Mouse (Mus musculus): ENCODE results near the gene Prss16. TPM values are rescaled to one million over a fixed set of nuclear protein-coding genes. Genes with fewer than 3 reads are reported as not detected.

The Prss16 gene
- 0.37 and 0.98 TPM in 2 replicates for polyA plus RNA-seq (2011; ENCODE audit: insufficient read length, low read depth, missing spikeins)

DNA sequence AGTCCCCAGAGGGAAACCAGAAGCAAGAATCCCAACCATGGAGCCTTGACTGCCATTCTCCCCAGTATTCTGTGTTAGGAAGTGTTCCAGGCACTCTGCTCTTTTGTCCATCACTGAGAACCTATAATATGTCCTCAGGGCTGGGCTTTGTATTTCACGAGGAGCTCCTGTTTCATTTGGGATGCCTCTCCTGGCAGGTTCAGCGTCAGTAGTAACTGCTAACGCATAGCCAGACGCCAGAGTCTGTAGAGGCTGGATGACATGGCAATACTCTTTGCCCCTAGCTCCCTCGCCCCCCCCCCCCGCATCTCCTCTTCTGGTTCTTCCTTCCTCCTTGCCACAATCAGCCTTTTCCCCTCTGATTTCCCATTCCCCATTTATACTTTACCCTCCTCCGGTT, at the start of gene Prss16:
Prss16 (minus strand) TSS at position 101 of the 400 bp plus-strand sequence.
- TF ChIP-seq POLR2A (IDR thresholded peaks at IDR 0.05; ENCODE audit: low read depth, low read length) (no peak), CTCF (IDR thresholded peaks at IDR 0.05; ENCODE audit: borderline replicate concordance, insufficient read depth, low read length) (no peak)
- peaks cover 3% of the 10 kb centered on the region; the same call in 1 of the 2 replicates for H3K4me1 ChIP-seq (ENCODE audit: control insufficient read depth, insufficient read depth, low read length)
- H3K27ac ChIP-seq (ENCODE audit: insufficient read depth, low read length): no peak within 1 kb of the TSS
- H3K4me3 ChIP-seq (ENCODE audit: insufficient read depth, low read length): no peak within 1 kb of the TSS

DNA sequence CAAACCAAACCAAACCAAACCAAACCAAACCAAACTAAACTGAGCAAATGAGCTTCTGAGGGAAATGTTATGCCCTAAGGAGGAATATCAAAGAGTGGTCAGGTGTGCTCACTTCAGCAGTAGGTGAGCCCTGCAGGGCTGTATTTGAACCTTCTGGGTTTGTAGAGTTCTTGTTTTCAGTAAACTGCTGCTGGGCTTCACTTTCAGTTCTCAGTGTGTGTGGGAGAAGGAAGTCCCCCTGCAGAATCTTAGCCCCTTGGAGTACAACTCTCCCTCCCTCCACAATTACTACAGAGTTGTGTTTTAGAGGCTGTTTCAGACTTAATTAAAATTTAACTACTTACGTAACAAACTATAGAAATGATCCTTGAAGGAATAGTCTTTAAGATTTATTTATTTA, 44.2 kb upstream of the Prss16 start:
- TF ChIP-seq POLR2A (IDR thresholded peaks at IDR 0.05; ENCODE audit: low read depth, low read length) (no peak), CTCF (IDR thresholded peaks at IDR 0.05; ENCODE audit: borderline replicate concordance, insufficient read depth, low read length) (no peak)
- H3K27ac ChIP-seq (ENCODE audit: insufficient read depth, low read length): no peak overlapping the region

GRCm38 (mm10) chr13:22051523-22051859, 41.9 kb upstream of the Prss16 start:
- Histone ChIP-seq H3K4me3 (ENCODE audit: insufficient read depth, low read length) (peak overlapping the region; percentile 64), H3K4me1 (ENCODE audit: control insufficient read depth, insufficient read depth, low read length) (no peaks in the 10 kb centered on the region), H3K27ac (ENCODE audit: insufficient read depth, low read length) (no peak overlapping the region; the same call in 1 of the 2 replicates)
- TF ChIP-seq CTCF (IDR thresholded peaks at IDR 0.05; ENCODE audit: borderline replicate concordance, insufficient read depth, low read length) (no peak), POLR2A (IDR thresholded peaks at IDR 0.05; ENCODE audit: low read depth, low read length) (no peak)

More for the DNA sequence above, 44.2 kb upstream of the Prss16 start:
- Histone ChIP-seq H3K4me3 (ENCODE audit: insufficient read depth, low read length) (no peak overlapping the region), H3K4me1 (ENCODE audit: control insufficient read depth, insufficient read depth, low read length) (no peaks in the 10 kb centered on the region)

GRCm38 (mm10) chr13:22050591-22051522, 41.3 kb upstream of the Prss16 start:
- TF ChIP-seq CTCF (IDR thresholded peaks at IDR 0.05; ENCODE audit: borderline replicate concordance, insufficient read depth, low read length): peak; percentile 67
- TF ChIP-seq POLR2A (IDR thresholded peaks at IDR 0.05; ENCODE audit: low read depth, low read length): peak; percentile 77
- Histone ChIP-seq H3K4me3 (ENCODE audit: insufficient read depth, low read length) (peak overlapping the region; percentile 64), H3K4me1 (ENCODE audit: control insufficient read depth, insufficient read depth, low read length) (no peaks in the 10 kb centered on the region), H3K27ac (ENCODE audit: insufficient read depth, low read length) (peak overlapping the region; percentile 74)

DNA sequence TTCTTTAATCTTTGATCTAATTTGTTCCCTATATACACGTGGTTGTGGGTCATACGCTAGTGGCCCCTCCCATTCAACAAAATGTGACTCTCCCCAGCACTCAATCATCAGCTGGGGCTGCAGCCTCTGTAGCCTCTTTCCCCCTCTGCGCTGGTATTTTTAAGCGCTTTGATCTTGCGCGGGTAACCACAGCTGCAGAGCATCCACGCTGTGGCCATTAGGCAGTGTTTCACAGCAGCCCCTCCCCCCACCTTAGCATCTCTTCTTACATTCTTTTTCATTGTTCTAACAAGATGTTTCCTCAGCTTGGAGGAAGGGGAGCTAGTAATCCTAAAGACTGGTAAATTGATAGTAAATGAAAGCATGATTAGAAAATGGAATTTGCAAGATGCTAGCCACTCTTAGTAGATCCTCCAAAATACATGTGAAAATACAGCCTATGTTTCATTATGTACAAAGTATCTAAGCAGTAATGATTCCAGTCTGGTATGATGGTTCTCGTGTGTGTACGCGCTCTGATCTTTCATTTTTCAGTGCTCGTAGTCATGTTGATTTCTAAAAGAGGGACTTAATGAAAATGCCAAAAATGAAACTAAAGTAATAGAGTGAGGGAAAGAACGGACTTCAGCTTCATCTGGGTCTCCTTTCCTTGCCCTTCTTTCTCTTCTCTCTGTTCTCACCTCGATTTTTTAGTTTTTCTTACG, 40.3 kb upstream of the Prss16 start:
- Histone ChIP-seq H3K27ac (ENCODE audit: insufficient read depth, low read length) (no peak overlapping the region), H3K4me1 (ENCODE audit: control insufficient read depth, insufficient read depth, low read length) (no peaks in the 10 kb centered on the region), H3K4me3 (ENCODE audit: insufficient read depth, low read length) (peak overlapping the region; percentile 64)
- TF ChIP-seq CTCF (IDR thresholded peaks at IDR 0.05; ENCODE audit: borderline replicate concordance, insufficient read depth, low read length): no peak
- peak; percentile 66 for TF ChIP-seq POLR2A (IDR thresholded peaks at IDR 0.05; ENCODE audit: low read depth, low read length)

DNA sequence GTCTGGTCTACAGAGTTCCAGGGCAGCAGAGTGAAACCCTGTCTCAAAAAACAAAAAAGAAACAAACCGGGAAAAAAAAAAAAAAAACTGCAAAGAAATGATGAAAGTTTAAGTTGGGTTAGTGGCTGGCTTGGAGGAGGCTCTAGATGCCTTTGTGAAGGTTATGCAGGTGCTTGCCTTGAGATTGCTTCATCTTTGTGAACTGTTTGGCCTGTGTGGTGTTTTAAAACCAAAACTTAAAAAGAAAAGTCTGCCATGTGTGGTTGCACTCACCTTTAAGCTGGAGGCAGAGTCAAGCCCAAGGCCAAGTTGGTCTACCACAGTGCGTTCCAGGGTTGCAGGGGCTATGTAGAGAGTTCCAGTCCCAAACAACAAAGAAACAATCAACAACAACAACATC, 39.5 kb upstream of the Prss16 start:
- TF ChIP-seq CTCF (IDR thresholded peaks at IDR 0.05; ENCODE audit: borderline replicate concordance, insufficient read depth, low read length) (no peak), POLR2A (IDR thresholded peaks at IDR 0.05; ENCODE audit: low read depth, low read length) (no peak)
- Histone ChIP-seq H3K4me1 (ENCODE audit: control insufficient read depth, insufficient read depth, low read length) (peaks cover 2% of the 10 kb centered on the region; the same call in 1 of the 2 replicates), H3K27ac (ENCODE audit: insufficient read depth, low read length) (no peak overlapping the region), H3K4me3 (ENCODE audit: insufficient read depth, low read length) (no peak overlapping the region)

DNA sequence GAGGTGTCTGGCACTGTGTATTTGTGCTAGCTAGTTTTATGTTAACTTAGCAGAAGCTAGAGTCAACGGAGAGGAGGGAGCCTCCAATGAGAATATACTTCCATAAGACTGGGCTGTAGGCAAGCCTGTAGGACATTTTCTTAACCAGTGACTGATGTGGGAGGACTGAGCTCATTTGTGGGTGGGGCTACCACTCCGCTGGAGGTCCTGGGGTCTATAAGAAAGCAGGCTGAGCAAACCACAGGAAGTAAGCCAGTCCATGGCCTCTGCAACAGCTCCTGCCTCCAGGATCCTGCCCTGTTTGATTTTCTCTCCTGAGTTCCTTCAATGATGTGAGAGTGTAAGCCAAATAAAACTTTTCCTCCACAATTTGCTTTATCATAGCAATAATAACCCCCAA, 35.8 kb upstream of the Prss16 start:
- Histone ChIP-seq H3K4me3 (ENCODE audit: insufficient read depth, low read length) (no peak overlapping the region), H3K4me1 (ENCODE audit: control insufficient read depth, insufficient read depth, low read length) (peaks cover 2% of the 10 kb centered on the region; the same call in 1 of the 2 replicates), H3K27ac (ENCODE audit: insufficient read depth, low read length) (no peak overlapping the region)
- TF ChIP-seq POLR2A (IDR thresholded peaks at IDR 0.05; ENCODE audit: low read depth, low read length): no peak
- TF ChIP-seq CTCF (IDR thresholded peaks at IDR 0.05; ENCODE audit: borderline replicate concordance, insufficient read depth, low read length): no peak

GRCm38 (mm10) chr13:22044432-22045155, 35.1 kb upstream of the Prss16 start:
- peaks cover 2% of the 10 kb centered on the region; the same call in 1 of the 2 replicates for H3K4me1 ChIP-seq (ENCODE audit: control insufficient read depth, insufficient read depth, low read length)
- peak overlapping the region; percentile 36 for H3K4me3 ChIP-seq (ENCODE audit: insufficient read depth, low read length)
- TF ChIP-seq CTCF (IDR thresholded peaks at IDR 0.05; ENCODE audit: borderline replicate concordance, insufficient read depth, low read length) (no peak), POLR2A (IDR thresholded peaks at IDR 0.05; ENCODE audit: low read depth, low read length) (no peak)
- H3K27ac ChIP-seq (ENCODE audit: insufficient read depth, low read length): no peak overlapping the region
